Mouse (Mus musculus): Measurements from ENCODE around the gene Jph3. TPM values are rescaled to one million over a fixed set of nuclear protein-coding genes. Genes with fewer than 3 reads are reported as not detected.

The Jph3 gene
- total and polyA plus RNA-seq, 3 experiments, result 0.15 TPM; not detected in 2

GRCm38 (mm10) chr8:121843184-121843733 lies 113.8 kb downstream of the Jph3 start:
- Histone ChIP-seq H3K9ac (ENCODE audit: control insufficient read depth, low read depth, low read length, poor library complexity, severe bottlenecking) (no peak overlapping the region), H3K4me1 (ENCODE audit: control insufficient read depth in 1 of 2, insufficient read depth in 2 of 2, low read length in 2 of 2) (peaks cover 4 to 15% of the 10 kb centered on the region in 2 experiments; a peak in 3 of 4 replicates), H3K79me2 (ENCODE audit: control insufficient read depth, insufficient read depth, low read length, poor library complexity) (no peaks in the 10 kb centered on the region), H3K36me3 (ENCODE audit: control insufficient read depth in 1 of 2, insufficient read depth in 2 of 2, low read length in 2 of 2) (peaks cover 0 to 13% of the 10 kb centered on the region in 2 experiments; a peak in 2 of 4 replicates), H3K27ac (ENCODE audit: control insufficient read depth, low read depth, low read length) (no peak overlapping the region), H3K27me3 (ENCODE audit: control insufficient read depth in 1 of 2, insufficient read depth in 2 of 2, low read length in 2 of 2) (no peaks in the 10 kb centered on the region), H3K9me3 (replicated peaks; ENCODE audit: insufficient read depth, low read length) (no peaks in the 10 kb centered on the region), H3K4me3 (ENCODE audit: control insufficient read depth in 1 of 2, insufficient read depth in 1 of 2, low read depth in 2 of 2, low read length in 2 of 2) (no peak overlapping the region)
- TF ChIP-seq ZMIZ1 (IDR thresholded peaks at IDR 0.05; ENCODE audit: low read depth, low read length), result no peak
- TF ChIP-seq USF1 (IDR thresholded peaks at IDR 0.05; ENCODE audit: low read depth, low read length), result no peak
- no peak for TF ChIP-seq CHD2 (IDR thresholded peaks at IDR 0.05; ENCODE audit: low read length)
- TF ChIP-seq TCF12 (IDR thresholded peaks at IDR 0.05; ENCODE audit: low read depth, low read length), result no peak
- no peak for TF ChIP-seq CHD1 (IDR thresholded peaks at IDR 0.05; ENCODE audit: low read depth, low read length)
- no peak for TF ChIP-seq SIN3A (IDR thresholded peaks at IDR 0.05; ENCODE audit: low read length)
- TF ChIP-seq USF2 (IDR thresholded peaks at IDR 0.05; ENCODE audit: borderline replicate concordance in 1 of 2, insufficient read depth in 1 of 2, low read depth in 1 of 2, low read length in 2 of 2), result no peak
- TF ChIP-seq MAX (IDR thresholded peaks at IDR 0.05; ENCODE audit: low read length), result no peak
- peak; percentile 55 for TF ChIP-seq GATA1 (IDR thresholded peaks at IDR 0.05; ENCODE audit: low read depth, low read length)
- TF ChIP-seq MYC (IDR thresholded peaks at IDR 0.05; ENCODE audit: low read depth, low read length), result no peak
- no peak for TF ChIP-seq MAFK (IDR thresholded peaks at IDR 0.05; ENCODE audit: borderline replicate concordance, low read depth, low read length)
- no peak for TF ChIP-seq ZNF384 (IDR thresholded peaks at IDR 0.05; ENCODE audit: low read depth, low read length)
- no peak for TF ChIP-seq POLR2AphosphoS5 (IDR thresholded peaks at IDR 0.05; ENCODE audit: borderline replicate concordance, low read depth, low read length)
- no peak for TF ChIP-seq MAZ (IDR thresholded peaks at IDR 0.05; ENCODE audit: low read depth, low read length)
- TF ChIP-seq E2F4 (IDR thresholded peaks at IDR 0.05; ENCODE audit: borderline replicate concordance, low read depth, low read length), result no peak
- no peak for TF ChIP-seq ZC3H11A (IDR thresholded peaks at IDR 0.05; ENCODE audit: low read depth, low read length)
- TF ChIP-seq NELFE (IDR thresholded peaks at IDR 0.05; ENCODE audit: low read depth, low read length), result no peak
- no peak for TF ChIP-seq ZKSCAN1 (IDR thresholded peaks at IDR 0.05; ENCODE audit: low read depth, low read length)
- TF ChIP-seq EP300 (IDR thresholded peaks at IDR 0.05; ENCODE audit: low read depth in 1 of 2, low read length in 2 of 2), result peak in 1 of 2 experiments; percentile 47; a peak in 1 of 4 replicates
- TF ChIP-seq ETS1 (IDR thresholded peaks at IDR 0.05; ENCODE audit: low read depth, low read length), result peak; percentile 49; the same call in 1 of the 2 replicates
- TF ChIP-seq NRF1 (IDR thresholded peaks at IDR 0.05; ENCODE audit: insufficient read depth, low read depth, low read length, poor library complexity, severe bottlenecking), result no peak
- TF ChIP-seq RAD21 (IDR thresholded peaks at IDR 0.05; ENCODE audit: low read depth, low read length), result no peak
- no peak for TF ChIP-seq MEF2A (IDR thresholded peaks at IDR 0.05; ENCODE audit: extremely low read depth, insufficient replicate concordance, low read depth, low read length, poor library complexity, severe bottlenecking)
- peak; percentile 42 for TF ChIP-seq TAL1 (IDR thresholded peaks at IDR 0.05; ENCODE audit: low read length)
- no peak for TF ChIP-seq KAT2A (conservative IDR thresholded peaks at IDR 0.05; ENCODE audit: low read depth, low read length)
- TF ChIP-seq RCOR1 (IDR thresholded peaks at IDR 0.05; ENCODE audit: low read depth, low read length), result peak; percentile 58
- no peak for TF ChIP-seq JUND (IDR thresholded peaks at IDR 0.05; ENCODE audit: low read depth, low read length)
- no peak for TF ChIP-seq MYB (IDR thresholded peaks at IDR 0.05; ENCODE audit: low read depth, low read length)
- no peak for DNase-seq (ENCODE audit: low read depth, low spot score)
